Comparison of ENCODE assay signal across 19 mouse cellular contexts in the genomic region with DNA sequence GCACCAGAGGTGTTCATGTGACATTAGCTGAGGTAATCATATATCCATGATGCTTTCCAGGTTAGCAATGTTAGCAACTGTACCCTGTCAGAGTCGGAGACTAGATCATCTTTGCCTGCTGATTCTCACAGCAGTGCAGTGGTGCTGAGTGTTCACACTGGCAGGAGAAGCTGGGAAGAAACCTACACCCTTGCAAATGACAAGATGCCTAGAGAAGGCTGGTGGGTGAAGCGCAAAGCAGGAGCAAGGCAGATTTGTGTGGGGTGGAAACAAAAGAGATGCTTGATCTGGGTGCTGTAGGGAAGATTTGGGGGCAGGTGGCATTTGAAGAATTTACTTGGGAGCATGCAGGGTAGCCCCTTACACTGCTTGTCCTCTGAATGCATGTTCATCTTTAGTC.
"Had no signal": no experiment of that assay in that cellular context is flagged by ENCODE, and none has a peak within 500 bp of the region (broad histone marks: within the 10 kb centered on the region; RNA-seq: fewer than 3 reads in every experiment).

No protein-coding gene starts in this region.

- H3K27ac ChIP-seq: intestine, embryonic 15.5 days; kidney, embryonic 15.5 days; limb, embryonic 12.5 days; limb, embryonic 15.5 days; liver, embryonic 14.5 days; macrophage; midbrain, embryonic 12.5 days; midbrain, embryonic 15.5 days; neural tube, embryonic 12.5 days; neural tube, embryonic 15.5 days had no signal

- H3K4me3 ChIP-seq: intestine, embryonic 15.5 days; kidney, embryonic 15.5 days; limb, embryonic 12.5 days; limb, embryonic 15.5 days; midbrain, embryonic 12.5 days; midbrain, embryonic 15.5 days; neural tube, embryonic 12.5 days; neural tube, embryonic 15.5 days had no signal

- DNase-seq: kidney, adult 11 months; kidney, adult 8-10 months; kidney, postnatal 10 days; kidney, postnatal 36 days; liver, postnatal 0 days; lung, embryonic 14.5 days; thymus, adult 2 months; thymus, postnatal 14 days; thymus, postnatal 4 days had no signal
